Mouse (Mus musculus): ENCODE measurements around the gene Mdfic.

DNA sequence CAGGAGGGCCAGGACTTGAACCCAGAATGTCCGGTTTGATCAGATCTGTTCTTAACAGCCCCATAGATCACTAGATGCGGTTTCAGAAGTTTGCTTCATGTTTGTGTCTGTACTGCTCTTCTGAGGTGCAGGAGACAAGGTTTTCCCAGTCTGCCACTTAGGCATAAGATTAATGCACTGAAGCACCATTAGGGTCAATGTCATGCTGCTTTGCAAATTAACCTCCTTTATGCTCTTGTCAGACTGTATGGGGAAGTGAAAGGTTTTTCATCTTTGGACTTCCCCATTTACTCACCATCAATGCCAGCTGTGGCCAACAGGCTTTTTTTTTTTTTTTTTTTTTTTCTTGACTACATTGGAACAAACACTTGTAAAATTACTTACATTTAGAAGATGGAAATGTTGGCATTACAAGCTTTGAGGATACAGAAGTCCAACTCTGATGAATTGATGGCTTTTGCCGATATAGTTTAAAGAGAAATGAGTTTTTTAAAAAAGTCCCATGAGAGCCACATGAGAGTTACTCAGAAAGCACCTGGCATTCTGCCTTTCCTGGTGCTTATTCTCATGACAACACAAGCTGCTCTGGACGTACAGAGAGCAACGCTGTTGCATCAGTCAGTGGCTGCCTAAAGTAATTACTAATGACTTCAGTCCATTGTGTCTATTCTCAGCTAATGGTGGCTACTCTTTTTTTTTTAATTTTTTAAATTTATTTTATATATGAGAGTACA, 121.2 kb downstream of the Mdfic start:
- TF ChIP-seq CTCF (IDR thresholded peaks at IDR 0.05; ENCODE audit: low read depth) (no peak), EP300 (optimal IDR thresholded peaks at IDR 0.05) (no peak)

Measured in stomach, postnatal 0 days (tissue).